Mouse (Mus musculus): Measurements from ENCODE around the gene Olfr398. TPM values are rescaled to one million over a fixed set of nuclear protein-coding genes. Genes with fewer than 3 reads are reported as not detected.

The Olfr398 gene
- not detected in 2 replicates for polyA plus RNA-seq (2016; fragmentation: Nextera tagmentation; extraction: Ambion mirVana)

GRCm38 (mm10) chr11:73990307-73990706 is at the start of gene Olfr398:
Gene Olfr398 (minus strand): TSS chr11:73990407.
- Histone ChIP-seq H3K9me3 (peaks cover 15% of the 10 kb centered on the region; the same call in 1 of the 2 replicates), H3K4me1 (no peaks in the 10 kb centered on the region)
- ATAC-seq (ENCODE audit: insufficient number of reproducible peaks, insufficient read depth, low FRiP score, low TSS enrichment), result no peak

GRCm38 (mm10) chr11:73993115-73993514 is 2.9 kb upstream of the Olfr398 start:
- H3K9ac ChIP-seq, result no peak overlapping the region
- H3K4me3 ChIP-seq, result no peak overlapping the region
- no peaks in the 10 kb centered on the region for H3K27me3 ChIP-seq
- H3K4me1 ChIP-seq, result no peaks in the 10 kb centered on the region
- H3K9me3 ChIP-seq, result peaks cover 9% of the 10 kb centered on the region; the same call in 1 of the 2 replicates
- no peak overlapping the region for H3K4me2 ChIP-seq (replicated peaks)
- H3K27ac ChIP-seq, result no peak overlapping the region
- ATAC-seq (ENCODE audit: insufficient number of reproducible peaks, insufficient read depth, low FRiP score, low TSS enrichment), result no peak
- no peaks in the 10 kb centered on the region for H3K36me3 ChIP-seq

More at GRCm38 (mm10) chr11:73990307-73990706, at the start of gene Olfr398:
- no peak within 1 kb of the TSS for H3K4me2 ChIP-seq (replicated peaks)
- H3K27me3 ChIP-seq, result no peaks in the 10 kb centered on the region
- H3K9ac ChIP-seq, result no peak within 1 kb of the TSS
- no peak within 1 kb of the TSS for H3K27ac ChIP-seq
- H3K4me3 ChIP-seq, result no peak within 1 kb of the TSS
- H3K36me3 ChIP-seq, result no peaks in the 10 kb centered on the region

GRCm38 (mm10) chr11:73960517-73960916 is 29.7 kb downstream of the Olfr398 start, which contains the start of gene Olfr397:
Gene Olfr397 (plus strand): TSS chr11:73960817.
- Histone ChIP-seq H3K36me3 (no peaks in the 10 kb centered on the region), H3K9me3 (peaks cover 9% of the 10 kb centered on the region), H3K4me2 (replicated peaks) (no peak within 1 kb of the TSS), H3K27ac (no peak within 1 kb of the TSS), H3K9ac (no peak within 1 kb of the TSS), H3K4me3 (no peak within 1 kb of the TSS), H3K27me3 (no peaks in the 10 kb centered on the region), H3K4me1 (no peaks in the 10 kb centered on the region)
- WGBS, result 69% methylated on average over 1 of the region's 1 CpGs
- ATAC-seq (ENCODE audit: insufficient number of reproducible peaks, insufficient read depth, low FRiP score, low TSS enrichment), result no peak

GRCm38 (mm10) chr11:73936377-73936776 is 53.8 kb downstream of the Olfr398 start, which contains the start of gene Olfr23:
Gene Olfr23 (plus strand): TSS chr11:73936677.
- H3K36me3 ChIP-seq, result no peaks in the 10 kb centered on the region
- no peaks in the 10 kb centered on the region for H3K4me1 ChIP-seq
- no peak within 1 kb of the TSS for H3K9ac ChIP-seq
- no peaks in the 10 kb centered on the region; the same call in 1 of the 2 replicates for H3K9me3 ChIP-seq
- H3K4me2 ChIP-seq (replicated peaks), result no peak within 1 kb of the TSS
- ATAC-seq (ENCODE audit: insufficient number of reproducible peaks, insufficient read depth, low FRiP score, low TSS enrichment), result no peak
- H3K4me3 ChIP-seq, result no peak within 1 kb of the TSS
- H3K27me3 ChIP-seq, result no peaks in the 10 kb centered on the region
- no peak within 1 kb of the TSS for H3K27ac ChIP-seq

Other genes with a start within 250 kb of the Olfr398 start
- not detected in 2 replicates for gene Olfr389, start 209.7 kb downstream of the Olfr398 start, polyA plus RNA-seq (2016; fragmentation: Nextera tagmentation; extraction: Ambion mirVana)
- not detected in 2 replicates for gene Olfr390, start 207.4 kb downstream of the Olfr398 start, polyA plus RNA-seq (2016; fragmentation: Nextera tagmentation; extraction: Ambion mirVana)
- gene Olfr391-ps, start 187.4 kb downstream of the Olfr398 start, polyA plus RNA-seq (2016; fragmentation: Nextera tagmentation; extraction: Ambion mirVana), result not detected in 2 replicates
- not detected in 2 replicates for gene Olfr392, start 173.4 kb downstream of the Olfr398 start, polyA plus RNA-seq (2016; fragmentation: Nextera tagmentation; extraction: Ambion mirVana)
- gene Olfr393, start 139.0 kb downstream of the Olfr398 start, polyA plus RNA-seq (2016; fragmentation: Nextera tagmentation; extraction: Ambion mirVana), result not detected in 2 replicates
- gene Olfr394, start 99.6 kb downstream of the Olfr398 start, polyA plus RNA-seq (2016; fragmentation: Nextera tagmentation; extraction: Ambion mirVana), result not detected in 2 replicates
- not detected in 2 replicates for gene Olfr395, start 81.1 kb downstream of the Olfr398 start, polyA plus RNA-seq (2016; fragmentation: Nextera tagmentation; extraction: Ambion mirVana)
- gene Olfr23, start 53.7 kb downstream of the Olfr398 start, polyA plus RNA-seq (2016; fragmentation: Nextera tagmentation; extraction: Ambion mirVana), result 0.06 TPM in 1 of 2 replicates, not detected in the other
- gene Olfr397, start 29.6 kb downstream of the Olfr398 start, polyA plus RNA-seq (2016; fragmentation: Nextera tagmentation; extraction: Ambion mirVana), result not detected in 2 replicates
- gene Olfr139, start 66.1 kb upstream of the Olfr398 start, polyA plus RNA-seq (2016; fragmentation: Nextera tagmentation; extraction: Ambion mirVana), result not detected in 2 replicates
- not detected in 2 replicates for gene Olfr399, start 66.2 kb upstream of the Olfr398 start, polyA plus RNA-seq (2016; fragmentation: Nextera tagmentation; extraction: Ambion mirVana)
- gene Zfp616, start 79.5 kb upstream of the Olfr398 start, polyA plus RNA-seq (2016; fragmentation: Nextera tagmentation; extraction: Ambion mirVana), result not detected in 2 replicates
- not detected in 2 replicates for gene Olfr401, start 123.3 kb upstream of the Olfr398 start, polyA plus RNA-seq (2016; fragmentation: Nextera tagmentation; extraction: Ambion mirVana)
- gene Olfr402, start 163.1 kb upstream of the Olfr398 start, polyA plus RNA-seq (2016; fragmentation: Nextera tagmentation; extraction: Ambion mirVana), result not detected in 2 replicates
- not detected in 2 replicates for gene Olfr403, start 195.8 kb upstream of the Olfr398 start, polyA plus RNA-seq (2016; fragmentation: Nextera tagmentation; extraction: Ambion mirVana)
- not detected in 2 replicates for gene Olfr43, start 221.0 kb upstream of the Olfr398 start, polyA plus RNA-seq (2016; fragmentation: Nextera tagmentation; extraction: Ambion mirVana)